Mouse (Mus musculus): ENCODE data around the gene 4922502D21Rik.

Gene 4922502D21Rik

DNA sequence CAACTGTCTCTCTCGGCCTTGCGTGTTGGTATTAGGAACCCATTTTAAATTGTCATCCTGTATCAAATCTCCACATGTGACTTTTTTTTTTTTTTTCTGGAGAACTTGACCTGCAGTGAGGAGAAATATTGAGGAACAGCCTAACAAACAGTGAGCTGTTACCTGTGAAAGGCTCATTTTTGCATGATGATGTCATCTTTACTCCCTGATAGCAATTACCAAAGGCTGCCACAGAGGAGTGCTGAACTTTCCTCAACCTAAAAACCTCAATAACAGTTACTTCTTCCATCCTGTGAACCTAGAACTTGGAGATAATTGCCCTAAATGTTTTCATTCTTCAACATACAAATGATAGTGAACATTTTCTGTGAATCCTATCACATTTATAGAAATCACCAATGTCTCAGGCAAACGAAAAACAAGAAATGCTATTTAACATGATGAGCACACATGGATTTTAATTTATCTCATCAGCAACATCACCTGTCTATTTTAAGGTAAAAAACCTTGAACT, 16.9 kb downstream of the 4922502D21Rik start:
- no peak for DNase-seq (ENCODE audit: extremely low read depth, low read depth, low spot score)

DNA sequence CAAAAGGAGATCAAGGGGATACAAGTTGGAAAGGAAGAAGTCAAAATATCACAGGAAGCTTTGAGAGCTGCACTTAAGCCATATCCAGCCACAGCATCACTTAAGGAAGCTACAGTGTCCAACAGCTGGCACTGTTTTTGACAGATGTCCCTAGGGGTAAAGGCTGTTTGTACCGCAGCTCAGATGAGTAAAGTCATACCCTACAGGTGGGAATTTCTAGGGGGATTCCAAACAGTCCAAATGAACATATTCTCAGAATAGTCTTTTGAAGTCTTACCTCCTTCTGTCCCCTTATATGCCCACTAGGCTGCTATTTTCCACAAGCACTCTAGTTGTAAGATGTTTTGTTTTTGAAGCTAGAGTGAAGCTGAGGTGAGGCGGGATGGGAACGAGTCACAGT, 19.1 kb downstream of the 4922502D21Rik start:
- no peak for DNase-seq (ENCODE audit: extremely low read depth, low read depth, low spot score)

DNA sequence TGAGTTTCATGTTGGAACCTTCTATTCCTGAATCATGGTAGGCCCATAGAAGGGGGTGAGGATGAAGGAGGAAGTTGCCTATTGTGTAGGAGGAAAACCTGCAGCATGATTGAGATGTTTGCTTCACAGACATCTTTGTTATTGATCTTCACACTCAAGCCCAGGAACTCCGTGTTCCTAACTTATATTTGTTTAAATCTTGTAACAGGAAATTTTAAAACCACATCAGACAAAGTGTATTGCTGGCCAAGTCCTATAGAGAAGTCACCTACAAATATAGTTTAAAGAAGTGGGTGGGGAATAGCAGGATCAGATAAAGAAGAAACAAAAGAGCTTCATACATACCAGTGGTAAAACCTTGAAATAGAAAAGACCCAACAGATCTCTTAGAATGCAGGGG, 27.4 kb downstream of the 4922502D21Rik start:
- DNase-seq (ENCODE audit: extremely low read depth, low read depth, low spot score): no peak

DNA sequence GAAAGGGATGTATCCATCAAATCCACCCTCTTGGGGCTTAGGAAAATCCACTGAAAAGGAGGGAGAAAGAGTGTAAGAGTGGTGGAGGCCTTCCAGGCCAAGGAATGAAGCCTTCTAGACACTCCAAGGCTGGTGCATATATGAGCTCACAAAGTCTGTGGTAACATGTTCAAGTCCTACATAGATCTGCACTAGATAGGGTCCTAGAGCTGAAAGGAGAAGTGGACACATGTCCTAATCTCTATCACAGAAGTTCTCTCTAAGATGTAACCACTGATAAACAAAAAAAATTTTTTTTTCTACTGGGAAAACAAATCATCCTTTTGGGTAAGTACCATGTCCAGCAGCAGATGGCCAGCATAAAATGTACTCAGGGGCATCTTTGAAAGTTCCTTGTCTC, 42.9 kb downstream of the 4922502D21Rik start:
- DNase-seq (ENCODE audit: extremely low read depth, low read depth, low spot score): no peak

DNA sequence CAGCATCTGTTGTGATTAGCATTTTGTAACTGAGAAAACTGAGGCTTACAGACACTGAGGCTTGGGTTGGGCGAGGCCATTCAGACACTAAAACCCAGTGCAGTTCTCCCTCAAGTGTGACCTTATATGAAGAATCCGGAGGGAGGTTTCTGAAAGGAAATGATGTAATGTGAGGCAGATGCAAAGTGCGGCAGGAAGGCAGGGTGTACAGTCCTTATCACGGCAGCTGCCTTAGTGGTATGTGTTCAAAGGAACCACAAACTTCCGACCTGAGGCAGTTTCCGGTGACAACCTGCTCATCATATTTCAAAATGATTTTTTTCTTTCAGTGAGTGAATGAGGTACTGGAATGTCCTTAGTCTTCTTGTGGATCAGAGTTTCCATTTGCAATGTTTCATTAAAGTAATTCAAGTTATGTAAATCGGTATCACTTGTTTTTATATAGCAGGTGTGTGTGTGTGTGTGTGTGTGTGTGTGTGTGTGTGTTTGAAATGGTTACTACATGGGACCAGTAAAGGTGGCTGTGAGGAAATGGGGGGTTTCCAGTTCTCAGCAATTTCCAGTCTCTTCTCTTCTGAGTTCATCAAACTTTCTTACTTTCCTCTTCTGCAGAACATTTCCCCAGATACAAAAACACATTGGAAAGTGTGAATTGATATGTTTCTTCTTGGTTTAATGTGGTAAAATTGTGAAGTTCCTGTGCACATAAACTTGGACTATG, 47.1 kb downstream of the 4922502D21Rik start:
- DNase-seq (ENCODE audit: extremely low read depth, low read depth, low spot score): no peak

DNA sequence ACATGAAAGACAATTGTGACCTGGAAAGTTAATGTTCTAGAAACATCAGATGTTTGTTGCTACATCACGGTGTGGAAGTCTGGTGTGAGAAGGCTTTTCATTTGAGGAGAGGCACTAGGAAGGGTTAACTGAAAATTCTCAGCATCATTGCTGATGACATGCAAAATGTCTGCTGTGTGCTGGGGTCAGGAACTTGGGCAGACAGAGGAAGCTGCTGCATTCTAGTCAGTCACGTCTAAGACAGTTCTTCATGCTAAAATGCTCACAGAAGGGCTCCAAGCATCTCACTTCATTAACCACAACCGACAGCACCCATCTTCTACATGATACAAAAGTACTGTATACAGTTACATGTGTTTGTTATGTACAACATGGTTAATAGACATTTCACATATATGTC, 48.3 kb downstream of the 4922502D21Rik start:
- no peak for DNase-seq (ENCODE audit: extremely low read depth, low read depth, low spot score)

DNA sequence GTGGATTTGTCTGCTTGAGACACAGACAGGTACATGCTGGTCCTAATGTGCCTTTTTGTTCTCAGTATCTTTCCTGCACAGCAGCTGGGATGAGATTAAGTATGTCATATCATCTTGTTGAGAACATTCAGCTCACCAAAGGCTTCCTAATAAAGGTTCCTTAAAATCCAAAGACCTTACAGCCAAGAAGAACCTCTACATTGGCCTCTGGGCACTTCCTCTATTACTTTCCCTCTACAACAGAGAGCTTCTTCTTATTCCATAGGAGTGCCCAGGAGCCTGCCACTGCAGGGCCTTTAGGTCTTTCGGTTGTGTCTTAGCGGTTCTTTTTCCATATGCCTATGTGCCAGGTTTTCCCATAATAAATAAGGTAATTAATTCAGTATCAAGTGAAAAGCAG, 55.1 kb downstream of the 4922502D21Rik start:
- no peak for DNase-seq (ENCODE audit: extremely low read depth, low read depth, low spot score)

DNA sequence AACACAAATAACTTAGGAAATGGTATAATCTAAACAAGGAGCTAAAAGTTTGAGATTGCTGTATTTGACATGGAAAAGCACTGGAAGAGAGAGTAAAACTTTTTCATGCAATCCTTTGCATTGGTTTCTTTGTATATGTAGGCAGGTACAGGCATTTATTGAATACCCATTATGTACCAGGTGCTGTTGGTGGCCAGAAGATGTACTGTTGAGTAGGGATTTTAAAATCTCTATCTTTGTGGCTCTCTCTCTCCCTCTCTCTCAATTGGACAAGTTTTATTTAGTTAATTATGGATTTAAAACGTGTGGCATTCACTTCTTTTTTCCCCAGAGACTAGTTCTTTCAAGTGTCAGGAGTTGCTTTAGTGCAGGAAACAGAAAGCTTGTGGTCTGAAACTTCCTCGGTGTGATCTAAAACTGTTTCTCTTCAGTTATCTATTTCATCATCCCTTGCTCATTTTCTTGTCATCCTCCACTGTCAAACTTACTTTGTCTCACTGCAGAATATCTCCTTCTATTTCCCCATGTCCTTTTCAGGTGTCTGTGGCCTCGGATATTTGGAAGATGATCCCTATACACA, 55.9 kb downstream of the 4922502D21Rik start:
- DNase-seq (ENCODE audit: extremely low read depth, low read depth, low spot score): no peak

DNA sequence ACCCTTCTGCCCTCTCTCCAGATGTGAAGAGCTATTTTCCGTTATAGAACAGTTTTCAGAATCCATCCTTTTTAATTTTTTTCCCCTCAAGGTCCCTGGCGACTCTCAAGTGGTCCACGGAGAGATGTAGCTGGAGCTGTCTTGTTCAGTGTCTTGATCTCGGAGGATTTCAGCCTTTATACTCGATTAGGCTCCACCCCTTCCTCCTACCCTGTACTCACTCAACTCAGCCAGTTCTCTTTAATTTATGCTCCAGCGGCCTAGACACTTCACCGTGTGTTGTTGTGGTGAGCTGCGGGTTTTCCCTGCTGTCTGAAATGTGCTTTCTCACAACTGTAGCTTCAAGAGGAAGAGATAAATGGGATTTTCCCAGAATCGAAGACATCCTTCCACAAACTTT, 56.4 kb downstream of the 4922502D21Rik start, which contains the start of gene Cd69:
Gene Cd69 (minus strand): TSS at position 217 of the 400 bp plus-strand sequence.
- no peak for DNase-seq (ENCODE audit: extremely low read depth, low read depth, low spot score)

DNA sequence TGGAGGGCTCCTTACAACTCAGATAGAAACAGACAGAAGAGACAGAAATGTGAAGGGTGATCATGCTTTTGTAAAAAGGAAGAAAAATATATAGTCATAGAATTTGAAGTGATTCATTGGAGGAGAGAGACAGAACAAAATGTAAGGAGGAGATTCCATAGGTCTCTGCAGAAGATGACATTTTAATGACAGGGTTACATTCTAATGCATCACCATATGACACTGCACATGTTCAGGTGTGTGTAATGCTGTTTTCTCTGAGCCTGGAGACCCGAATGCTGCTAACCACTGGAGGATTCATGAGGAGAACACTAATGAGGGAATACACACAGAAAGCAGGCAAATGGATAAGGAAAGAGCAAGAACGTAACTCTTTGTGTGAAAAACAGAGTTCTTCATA, 57.1 kb downstream of the 4922502D21Rik start:
- DNase-seq (ENCODE audit: extremely low read depth, low read depth, low spot score): no peak

DNA sequence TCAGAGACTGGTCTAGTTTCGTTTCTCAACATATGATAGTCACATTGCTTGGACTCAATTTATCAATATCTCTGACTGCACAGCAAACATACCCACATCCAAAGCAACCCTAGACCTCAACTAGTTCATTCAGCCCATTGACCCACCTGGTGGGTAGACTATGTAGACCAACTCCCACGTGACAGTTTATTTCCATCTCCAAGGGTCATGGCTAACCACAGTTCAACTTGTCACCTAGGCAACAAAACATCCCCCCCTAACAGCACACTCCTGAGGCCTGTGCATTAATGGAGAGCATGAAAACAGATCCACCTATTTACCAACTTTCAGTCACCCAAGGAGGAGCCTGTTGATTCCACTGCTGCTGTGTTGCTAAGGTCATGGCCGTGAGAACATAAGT, 57.9 kb downstream of the 4922502D21Rik start:
- DNase-seq (ENCODE audit: extremely low read depth, low read depth, low spot score): no peak
